Mouse (Mus musculus): ENCODE results near the gene Hyal1.

DNA sequence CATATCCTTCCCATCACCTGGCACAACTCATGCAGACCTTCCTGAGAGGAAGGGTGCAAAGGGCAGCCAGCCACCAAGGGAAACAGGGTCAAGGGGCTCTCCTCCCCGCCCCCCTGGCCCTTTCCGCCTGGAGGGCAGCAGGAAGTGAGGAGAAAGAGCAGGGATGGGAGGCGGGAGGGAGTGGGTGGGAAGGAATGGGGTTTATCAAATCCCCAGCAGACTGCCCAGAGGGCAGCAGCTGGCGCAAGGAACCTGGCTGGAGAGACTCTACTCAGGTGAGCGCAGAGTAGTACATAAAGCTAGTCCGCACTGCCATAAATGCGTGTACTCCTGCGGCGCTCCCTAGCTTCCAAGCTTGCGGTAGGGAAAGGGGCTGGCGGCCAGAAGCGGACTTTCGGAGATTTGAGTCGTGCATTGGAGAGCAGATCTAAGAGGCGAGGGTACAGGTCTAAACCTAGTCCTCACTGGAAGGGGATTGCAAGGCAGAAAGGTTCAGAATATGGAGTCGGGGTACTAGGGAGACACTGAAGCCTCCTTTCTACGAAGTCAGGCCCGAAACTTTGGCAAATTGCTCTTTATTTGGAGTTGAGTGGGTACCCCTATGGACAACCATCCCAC is 8.9 kb upstream of the Hyal1 start, which contains the start of gene Hyal2:
- TF ChIP-seq CTCF (IDR thresholded peaks at IDR 0.05; ENCODE audit: low read depth, low read length) (no peak), POLR2A (IDR thresholded peaks at IDR 0.05; ENCODE audit: extremely low read depth, insufficient read depth, low read length) (peak; percentile 69)

All from liver, adult 2 months (tissue).